Comparison of ENCODE assay signal across 16 mouse cellular contexts in genomic region chr2:167903242-167903952, GRCm38 (mm10).
"Had no signal": no experiment of that assay in that cellular context is flagged by ENCODE, and none has a peak within 500 bp of the region (broad histone marks: within the 10 kb centered on the region; RNA-seq: fewer than 3 reads in every experiment).

No protein-coding gene starts in this region.

- H3K4me2 ChIP-seq: liver, embryonic 11.5 days; liver, embryonic 15.5 days; neural tube, embryonic 13.5 days had no signal

- H3K9me3 ChIP-seq: liver, embryonic 15.5 days; midbrain, embryonic 10.5 days; neural tube, embryonic 13.5 days had no signal

- H3K27me3 ChIP-seq: liver, embryonic 15.5 days had no signal

- H3K4me1 ChIP-seq: liver, embryonic 15.5 days had no signal

- DNase-seq: kidney, adult 8-10 months; kidney, postnatal 4 days; retina, postnatal 1 day; right cerebral cortex, postnatal 4 days; spleen, adult 18-20 months; thymus, postnatal 36 days had no signal

- H3K36me3 ChIP-seq: liver, embryonic 15.5 days; midbrain, embryonic 10.5 days; neural tube, embryonic 13.5 days had no signal

- ATAC-seq: hindbrain, embryonic 16.5 days; inflammation-experienced regulatory T-cells, adult 6 months; intestine, postnatal 0 days; midbrain, embryonic 16.5 days had no signal

- H3K4me3 ChIP-seq: left cerebral cortex, adult 2 months; liver, embryonic 15.5 days; midbrain, embryonic 10.5 days; neural tube, embryonic 13.5 days had no signal

- H3K27ac ChIP-seq: kidney, postnatal 0 days; left cerebral cortex, adult 2 months; liver, embryonic 15.5 days; midbrain, embryonic 10.5 days; neural tube, embryonic 13.5 days had no signal

- H3K9ac ChIP-seq: liver, embryonic 15.5 days; neural tube, embryonic 13.5 days had no signal
